Mouse (Mus musculus): ENCODE results near the gene Rbfox1.
A peak's percentile ranks its signal among the peaks of the same experiment; 100 is the strongest.

Gene Rbfox1

DNA sequence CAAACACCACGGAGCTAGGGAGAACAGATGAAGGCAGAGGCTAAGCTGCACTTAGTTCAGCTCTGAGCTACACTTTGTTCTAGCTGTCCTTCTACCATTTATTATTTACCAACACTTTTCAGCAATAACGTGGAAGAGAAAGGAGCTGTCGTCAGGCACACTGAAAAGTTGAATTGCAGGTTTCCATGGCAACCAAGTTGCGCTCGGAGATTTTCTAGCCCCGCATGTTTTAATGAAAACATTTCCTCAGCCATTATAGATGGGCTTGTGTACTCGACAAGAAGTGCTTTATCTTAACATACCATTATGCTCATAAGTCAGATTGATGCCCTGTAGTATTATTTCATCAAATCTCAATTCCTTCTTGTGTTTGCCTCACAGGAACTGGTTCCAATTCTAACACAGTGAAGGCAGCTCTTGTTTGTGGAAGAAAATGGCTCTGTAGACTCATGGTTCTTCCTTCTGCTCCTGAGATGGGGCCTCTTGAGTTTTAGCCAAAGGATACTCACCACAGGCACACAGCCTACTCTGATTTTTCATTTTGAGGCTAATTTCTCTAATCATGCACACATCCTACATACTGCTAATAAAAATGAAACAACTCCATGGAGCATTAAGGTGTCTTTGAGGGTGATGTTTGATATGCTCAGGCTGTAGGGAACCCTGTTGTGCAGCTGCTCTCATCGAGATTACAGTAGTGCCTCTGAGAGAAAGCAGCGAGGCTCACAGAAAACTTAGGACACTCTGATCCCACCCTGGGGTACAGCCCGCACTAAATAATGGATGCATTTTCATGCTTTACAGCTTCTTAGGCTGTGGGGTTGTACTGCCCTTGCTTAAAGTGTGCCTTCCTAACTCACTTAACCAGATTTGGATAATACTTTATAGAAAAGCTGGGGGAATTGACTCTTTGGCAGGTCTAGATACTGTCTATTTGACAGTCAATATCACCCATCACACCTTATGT is 107.2 kb downstream of the Rbfox1 start:
- DNase-seq, result no peak

DNA sequence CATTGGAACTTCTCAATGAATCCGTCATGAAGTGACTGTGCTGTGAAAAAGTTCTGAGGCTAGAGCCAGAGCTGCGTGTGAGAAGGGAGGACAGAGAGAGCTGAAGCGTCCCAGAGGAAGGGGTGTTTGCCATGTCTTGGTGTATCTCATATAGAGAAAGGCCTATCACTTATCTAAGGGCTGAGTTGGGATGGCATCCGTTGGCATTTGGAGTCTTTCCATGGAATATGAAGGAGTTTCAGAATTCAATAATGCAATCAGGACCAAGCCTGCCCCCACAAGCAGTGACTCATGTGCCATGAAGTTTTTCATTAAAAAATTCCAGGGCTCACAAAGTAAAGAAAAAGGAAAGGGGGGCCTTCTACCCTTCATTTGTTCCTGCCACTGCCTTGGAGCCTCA is 112.0 kb downstream of the Rbfox1 start:
- no peak for DNase-seq

- DNase-seq, result no peak
Measured at GRCm38 (mm10) chr16:5997651-5998050, 112.5 kb downstream of the Rbfox1 start.

DNA sequence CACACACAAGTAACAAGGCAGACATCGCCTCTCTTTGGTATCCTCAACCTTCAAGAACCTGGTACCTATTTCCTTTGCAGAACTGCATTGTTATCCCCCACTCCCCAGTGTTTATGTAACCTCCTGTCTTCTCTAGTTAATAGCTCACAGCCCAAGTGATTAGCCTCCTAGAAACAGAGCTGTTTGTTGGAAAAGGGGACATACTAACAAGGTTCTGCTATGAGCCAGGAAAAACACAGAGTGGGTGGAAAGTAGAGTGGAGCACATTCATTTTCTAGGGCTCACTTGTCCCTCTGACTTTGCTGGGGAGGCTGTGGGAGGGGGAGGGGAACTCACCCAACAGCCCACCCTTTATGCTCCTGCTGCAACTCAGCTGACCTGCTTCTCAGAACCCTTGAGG is 114.9 kb downstream of the Rbfox1 start:
- DNase-seq, result no peak

- no peak for DNase-seq
Measured at GRCm38 (mm10) chr16:6006996-6007395, 121.8 kb downstream of the Rbfox1 start.

- DNase-seq, result no peak
Measured at GRCm38 (mm10) chr16:6012853-6013252, 127.7 kb downstream of the Rbfox1 start.

- peak; percentile 83 for DNase-seq
Measured at GRCm38 (mm10) chr16:6018639-6019038, 133.5 kb downstream of the Rbfox1 start.

DNA sequence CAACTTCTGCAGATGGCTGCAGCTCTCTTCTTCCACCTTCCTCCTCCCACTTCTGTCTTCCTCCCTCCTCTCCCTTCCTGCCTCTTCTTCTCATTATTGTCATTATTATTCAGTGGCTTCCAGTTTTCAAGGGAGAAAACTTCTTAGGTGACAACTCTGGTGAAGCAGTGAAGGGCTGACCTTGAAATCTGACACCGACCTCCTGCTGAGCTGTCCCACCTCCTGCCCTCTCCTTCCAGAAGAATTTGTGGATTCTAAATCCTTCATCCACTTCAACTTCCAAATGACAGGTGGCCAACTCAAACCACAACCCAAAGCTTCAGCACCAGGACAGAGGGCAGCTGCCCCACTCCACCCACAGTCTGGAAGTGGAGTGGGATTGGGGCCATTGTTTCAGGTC is 134.2 kb downstream of the Rbfox1 start:
- no peak for DNase-seq

DNA sequence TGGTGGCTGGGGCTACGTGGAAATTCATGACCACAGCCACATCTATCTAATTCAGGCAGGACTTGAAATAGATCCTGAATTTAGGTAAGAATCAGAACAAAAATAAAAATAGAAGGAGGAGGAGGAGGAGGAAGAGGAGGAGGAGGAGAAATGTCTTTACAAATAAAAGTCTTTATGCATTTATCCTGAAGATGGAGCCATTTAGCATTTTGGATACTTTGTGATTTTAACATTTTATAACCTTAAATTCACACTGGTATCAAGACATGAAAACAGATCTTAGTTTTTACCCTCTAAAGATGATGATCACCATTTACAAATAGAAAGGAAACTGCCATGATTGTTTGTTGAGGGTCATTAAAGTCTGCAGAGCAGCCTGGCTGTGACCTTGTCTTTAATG is 146.1 kb downstream of the Rbfox1 start:
- no peak for DNase-seq

DNA sequence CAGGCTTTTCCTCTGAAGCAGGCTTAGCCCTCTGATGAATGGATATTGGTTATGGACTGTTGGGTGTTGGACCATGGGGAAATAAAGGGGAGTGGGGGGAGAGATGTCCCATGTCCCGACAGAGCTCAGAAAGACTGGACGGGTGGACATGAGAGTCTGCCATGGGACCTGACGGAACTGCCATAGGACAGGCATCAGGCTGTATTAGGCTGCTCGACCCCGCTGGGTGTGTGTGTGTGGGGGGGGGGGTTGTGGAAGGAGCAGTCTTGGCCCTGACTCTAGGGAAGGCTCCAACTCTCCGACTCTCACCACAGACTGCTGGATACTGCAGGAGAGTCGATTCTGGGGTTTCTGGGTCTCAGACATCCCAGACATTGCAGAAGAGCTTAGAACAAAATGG is 147.4 kb downstream of the Rbfox1 start:
- no peak for DNase-seq

DNA sequence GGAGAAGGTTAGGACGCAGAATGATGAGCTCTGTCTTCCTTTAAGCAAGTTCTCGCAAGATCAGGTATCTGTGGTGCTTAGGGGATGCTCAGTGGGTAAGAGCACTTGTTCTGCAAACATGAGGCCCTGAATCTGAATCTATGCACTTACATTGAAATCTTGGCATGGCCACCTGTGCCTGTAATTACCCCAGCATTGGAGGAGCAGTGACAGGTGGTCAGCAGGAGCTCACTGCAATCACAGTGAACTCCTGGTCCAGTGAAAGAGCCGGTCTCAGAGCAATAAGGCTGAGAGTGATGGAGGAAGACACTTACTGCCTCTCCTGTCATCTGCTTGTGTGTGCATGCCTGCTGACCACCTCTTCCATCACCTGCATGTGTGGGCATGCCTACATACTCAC is 149.7 kb downstream of the Rbfox1 start:
- DNase-seq, result peak; percentile 49

GRCm38 (mm10) chr16:6037009-6037408 is 151.9 kb downstream of the Rbfox1 start:
- DNase-seq, result no peak

DNA sequence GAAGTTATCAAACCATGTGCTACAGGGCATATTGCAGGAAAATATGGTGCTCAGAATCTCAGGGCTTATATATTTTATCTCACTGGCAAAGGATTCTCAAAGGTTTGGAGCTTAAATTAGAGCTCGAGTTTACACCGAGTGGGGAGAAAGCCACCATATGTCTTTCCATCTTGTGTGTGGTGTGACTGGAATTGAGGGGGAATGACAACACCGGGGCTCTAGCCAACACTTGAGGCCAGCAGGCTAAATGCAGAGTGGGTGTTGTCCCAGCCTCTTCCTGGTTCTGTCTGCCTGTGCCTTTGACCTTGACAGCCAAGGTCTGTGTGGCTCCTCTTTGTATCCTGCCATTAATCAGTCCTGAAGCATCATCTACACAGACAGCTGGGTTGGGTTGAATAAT is 157.6 kb downstream of the Rbfox1 start:
- DNase-seq, result no peak

- DNase-seq, result no peak
Measured at GRCm38 (mm10) chr16:6048601-6049000, 163.4 kb downstream of the Rbfox1 start.

- DNase-seq, result no peak
Measured at GRCm38 (mm10) chr16:6062495-6062894, 177.3 kb downstream of the Rbfox1 start.

DNA sequence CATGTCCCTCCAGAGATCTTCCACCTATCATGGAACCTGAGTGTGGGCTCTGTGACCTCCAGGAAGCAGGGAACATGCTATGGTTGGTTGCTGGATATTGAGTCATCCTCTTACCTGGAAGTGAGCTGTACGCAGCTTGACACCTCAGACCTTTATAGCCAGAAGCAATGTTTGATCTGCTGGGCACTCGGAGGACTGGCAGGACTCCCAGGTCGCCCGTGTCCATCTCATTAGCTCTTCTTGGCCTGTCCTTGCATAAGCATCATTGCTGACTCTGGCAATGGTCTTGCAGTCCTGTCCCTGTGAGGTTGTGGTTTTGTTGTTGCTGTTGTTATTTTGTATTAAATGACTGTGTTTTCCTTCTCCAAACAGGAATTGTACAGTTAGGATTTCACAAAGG is 180.3 kb downstream of the Rbfox1 start:
- DNase-seq, result peak; percentile 76

DNA sequence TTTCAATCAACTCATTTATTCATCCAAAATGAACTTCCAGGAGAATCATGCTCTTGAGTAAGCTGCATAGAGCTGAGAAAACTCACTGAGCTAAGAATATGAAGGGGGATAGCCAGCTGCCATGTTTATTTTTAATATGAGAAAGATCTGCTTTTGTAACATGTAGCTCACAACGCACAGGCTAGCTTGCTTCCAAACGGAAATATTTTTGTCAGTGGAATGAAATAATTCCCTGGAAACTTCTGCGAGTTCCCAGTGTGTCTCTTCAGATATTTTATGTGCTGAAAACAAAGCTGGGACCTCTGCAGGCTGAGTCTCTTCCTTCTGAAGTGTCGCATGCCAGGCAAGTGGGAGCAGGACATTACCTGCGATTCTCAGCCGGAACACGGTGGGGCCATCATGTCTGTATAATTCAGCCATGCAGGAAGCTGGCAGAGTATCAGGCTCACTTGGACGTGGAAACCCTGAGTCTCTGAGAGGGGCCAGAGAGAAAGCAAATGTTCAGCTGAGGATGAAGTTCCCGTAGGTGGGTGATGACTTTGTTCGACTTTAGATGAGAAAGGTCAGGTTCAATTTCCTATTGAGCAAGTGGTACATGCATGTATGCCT is 190.4 kb downstream of the Rbfox1 start:
- DNase-seq, result peak; percentile 48

- no peak for DNase-seq
Measured at GRCm38 (mm10) chr16:6079017-6079416, 193.9 kb downstream of the Rbfox1 start.

DNA sequence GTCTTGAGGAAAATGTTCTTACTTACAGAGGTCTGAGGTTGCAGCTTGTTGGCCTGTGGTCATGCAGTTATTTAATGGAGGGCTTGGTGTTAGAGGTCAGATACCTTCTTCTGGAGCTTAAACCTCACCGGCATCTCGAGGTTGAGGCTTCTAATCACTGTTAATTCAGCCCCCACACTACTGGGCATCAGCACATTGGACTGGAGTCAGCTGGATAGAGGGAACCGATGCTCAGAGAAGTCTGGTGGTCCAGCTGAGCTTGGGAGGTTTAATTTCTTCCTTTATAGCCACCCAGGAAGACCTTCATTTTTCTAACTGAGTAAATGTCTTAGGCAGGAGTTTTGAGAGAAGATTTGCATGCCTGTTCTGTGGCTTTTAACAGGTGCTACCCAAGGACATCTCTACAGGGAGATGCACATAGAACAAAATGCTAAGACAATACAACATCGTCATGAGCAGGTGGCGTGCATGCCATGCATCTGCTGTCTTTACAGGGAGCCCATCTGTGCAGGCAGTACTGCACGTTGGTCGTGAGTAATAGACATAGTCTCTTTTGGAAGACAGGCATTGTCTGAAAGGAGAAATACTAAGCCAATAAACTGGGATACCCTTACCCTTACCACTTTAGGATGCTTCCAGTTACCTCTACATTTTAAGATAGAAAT is 199.7 kb downstream of the Rbfox1 start:
- DNase-seq, result peak; percentile 90

DNA sequence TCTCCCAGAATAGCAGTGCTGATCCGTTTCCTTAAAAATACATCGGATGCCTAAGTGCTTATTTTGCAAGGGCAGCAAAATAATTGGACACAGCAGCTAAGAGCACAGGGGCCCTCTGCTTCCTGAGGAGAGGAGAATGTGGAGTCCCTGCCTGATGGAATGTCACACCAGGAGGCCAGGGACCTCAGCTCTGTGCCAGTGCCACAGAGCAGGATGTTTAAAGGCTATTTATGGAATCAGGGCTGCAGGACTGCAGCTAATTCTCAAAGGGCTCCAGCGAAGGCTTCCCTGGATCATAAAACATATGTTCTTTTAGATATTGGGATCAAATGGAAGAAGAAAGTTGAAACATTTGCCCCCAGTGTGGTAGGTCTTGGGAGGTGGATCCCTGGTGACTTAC is 201.0 kb downstream of the Rbfox1 start:
- peak; percentile 86 for DNase-seq

DNA sequence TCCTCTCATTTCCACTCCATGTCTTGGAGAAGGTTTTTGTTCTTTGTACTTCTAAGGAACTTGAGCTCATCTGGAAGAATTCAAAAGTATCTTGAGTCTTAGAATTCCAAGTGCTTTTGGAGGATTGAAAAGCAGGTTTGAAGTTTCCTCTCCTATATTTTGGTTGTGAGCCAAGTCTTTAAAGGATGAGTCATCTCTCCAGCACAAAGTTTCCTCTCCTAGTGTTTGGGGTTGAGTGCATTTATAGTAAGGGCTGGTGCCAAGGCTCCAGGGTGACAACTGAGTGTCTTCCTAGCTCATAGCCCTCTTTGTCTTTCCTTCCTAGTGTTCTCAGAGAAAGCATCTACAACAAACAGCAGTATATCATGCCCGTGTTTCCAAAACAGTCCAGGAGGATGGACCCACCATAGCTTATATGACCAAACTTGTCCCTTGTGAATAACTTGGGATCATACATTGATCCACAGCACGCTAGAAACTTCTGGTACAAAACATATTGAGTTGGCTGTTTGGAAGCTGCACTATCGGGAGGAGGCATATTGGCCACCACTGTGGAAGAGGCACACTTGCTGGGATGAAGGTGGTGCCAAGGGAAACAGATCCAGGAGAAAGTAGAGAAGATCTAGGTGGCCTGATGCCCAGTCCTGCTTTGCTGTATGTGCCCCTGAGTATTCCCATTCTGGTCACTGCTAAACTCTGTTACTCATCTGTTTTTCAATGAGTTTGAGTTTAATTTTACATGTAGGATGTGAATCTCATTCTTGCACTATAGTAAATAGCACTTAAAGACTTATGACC is 206.4 kb downstream of the Rbfox1 start:
- peak; percentile 55 for DNase-seq

- no peak for DNase-seq
Measured at GRCm38 (mm10) chr16:6095604-6096372, 210.6 kb downstream of the Rbfox1 start.

Measured in cerebellum, adult 9-11 months (tissue).